Mouse (Mus musculus) right cerebral cortex, adult 18-20 months (tissue): Measurements from ENCODE around the gene Slc10a2.
"Not testable (repeated sequence)": the region's sequence is repeated elsewhere in the genome, so short reads cannot be mapped to it uniquely, and the experiment has no call there.

Source experiments
- DNase-seq: peaks from one replicate; pipeline ENCODE4 v3.0.0; 2022; ENCODE audit warnings: mixed read lengths

The Slc10a2 gene

DNA sequence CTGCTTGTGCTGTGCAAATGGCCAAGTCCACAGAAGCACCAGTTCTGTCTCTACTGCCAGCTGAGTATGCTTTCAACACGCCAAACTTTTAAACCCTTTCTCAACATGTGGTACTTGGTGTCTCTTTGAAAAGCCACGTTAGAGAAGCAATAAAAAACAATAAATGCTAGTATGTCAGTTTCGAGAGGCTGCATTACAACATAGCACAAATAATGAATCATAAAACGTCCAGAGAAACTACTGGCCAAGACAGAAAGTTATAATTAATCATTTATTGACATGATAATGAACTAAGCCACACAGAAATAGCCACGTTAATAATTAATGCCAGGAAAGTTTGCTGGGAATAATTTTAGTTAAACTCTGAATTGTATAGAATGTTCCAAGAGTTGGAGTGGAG, at the start of gene Slc10a2:
Slc10a2 (minus strand) TSS at position 166 of the 400 bp plus-strand sequence.
- no peak for DNase-seq

GRCm38 (mm10) chr8:5129322-5129829, 24.2 kb upstream of the Slc10a2 start:
- no peak for DNase-seq

- DNase-seq: no peak
These were observed 1.7 kb upstream of the Slc10a2 start for GRCm38 (mm10) chr8:5106855-5107254.

- DNase-seq: no peak
These were observed 9.8 kb downstream of the Slc10a2 start for GRCm38 (mm10) chr8:5095392-5095791.

DNA sequence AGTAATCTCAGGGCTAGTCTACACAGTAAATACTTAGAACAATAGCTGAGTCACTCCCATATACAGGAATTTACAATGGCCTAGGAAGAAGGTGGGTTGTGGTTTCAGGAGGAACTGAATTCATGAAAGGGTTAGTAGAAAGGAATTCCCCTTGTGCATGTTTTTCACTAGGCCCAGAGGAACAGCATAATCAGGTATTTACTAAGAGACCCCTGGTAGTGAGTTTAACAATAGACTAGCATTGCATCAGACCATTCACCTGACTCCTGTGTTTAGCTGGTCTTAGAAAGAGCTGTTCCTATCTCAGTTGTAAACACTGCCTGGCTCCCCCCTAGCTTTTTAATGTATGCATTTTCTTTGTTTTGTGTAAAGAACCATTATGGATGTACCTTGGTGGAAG, 11.2 kb downstream of the Slc10a2 start:
- not testable (repeated sequence) for DNase-seq

DNA sequence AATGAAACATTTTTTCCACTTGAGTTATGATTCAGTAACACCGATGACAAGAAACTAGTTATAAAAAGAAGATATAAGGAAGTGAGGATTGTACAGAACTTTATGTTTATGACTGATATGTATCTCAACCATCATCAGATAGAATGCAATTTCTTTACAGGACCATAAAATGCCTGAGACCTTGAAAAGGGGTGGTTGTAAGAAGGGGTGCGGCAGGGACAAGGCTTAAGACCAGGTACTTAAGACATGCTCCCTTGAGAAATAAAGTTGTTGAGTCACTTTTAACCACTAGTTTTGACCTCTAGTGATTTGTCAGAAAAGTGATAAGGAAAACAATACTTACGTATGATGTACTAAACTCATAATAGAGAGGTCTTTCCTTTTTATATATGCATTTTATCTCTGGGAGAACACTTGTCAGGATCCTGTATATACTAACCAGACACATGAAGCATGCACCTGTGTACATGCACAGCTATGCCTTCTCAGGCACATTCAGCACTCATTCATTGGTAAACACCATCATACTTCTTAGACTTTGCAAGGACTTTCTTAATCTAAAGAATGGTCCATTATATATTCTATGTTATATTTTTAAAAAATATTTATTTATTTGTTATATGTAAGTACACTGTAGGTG, 31.4 kb downstream of the Slc10a2 start:
- no peak for DNase-seq

DNA sequence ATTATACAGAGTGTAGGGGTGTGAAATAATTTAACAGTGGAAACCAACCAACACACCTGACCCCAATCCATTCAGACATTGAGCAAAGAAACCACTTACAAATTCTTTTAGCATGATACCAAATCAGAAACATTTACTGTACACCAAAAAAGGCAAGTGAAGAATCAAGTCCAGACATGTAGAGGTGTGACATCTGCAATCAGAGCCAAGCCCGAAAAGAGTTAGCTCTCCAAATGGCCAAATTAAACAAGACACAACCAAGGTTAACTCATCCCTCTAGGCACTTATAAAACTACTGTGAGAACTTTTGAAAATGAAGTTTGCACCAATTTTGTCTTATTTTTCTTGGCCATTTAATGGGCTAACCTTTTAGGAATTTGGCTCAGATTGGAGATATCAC, 46.3 kb downstream of the Slc10a2 start:
- DNase-seq: no peak

GRCm38 (mm10) chr8:5044361-5044900, 60.7 kb downstream of the Slc10a2 start:
- DNase-seq: not testable (repeated sequence)

DNA sequence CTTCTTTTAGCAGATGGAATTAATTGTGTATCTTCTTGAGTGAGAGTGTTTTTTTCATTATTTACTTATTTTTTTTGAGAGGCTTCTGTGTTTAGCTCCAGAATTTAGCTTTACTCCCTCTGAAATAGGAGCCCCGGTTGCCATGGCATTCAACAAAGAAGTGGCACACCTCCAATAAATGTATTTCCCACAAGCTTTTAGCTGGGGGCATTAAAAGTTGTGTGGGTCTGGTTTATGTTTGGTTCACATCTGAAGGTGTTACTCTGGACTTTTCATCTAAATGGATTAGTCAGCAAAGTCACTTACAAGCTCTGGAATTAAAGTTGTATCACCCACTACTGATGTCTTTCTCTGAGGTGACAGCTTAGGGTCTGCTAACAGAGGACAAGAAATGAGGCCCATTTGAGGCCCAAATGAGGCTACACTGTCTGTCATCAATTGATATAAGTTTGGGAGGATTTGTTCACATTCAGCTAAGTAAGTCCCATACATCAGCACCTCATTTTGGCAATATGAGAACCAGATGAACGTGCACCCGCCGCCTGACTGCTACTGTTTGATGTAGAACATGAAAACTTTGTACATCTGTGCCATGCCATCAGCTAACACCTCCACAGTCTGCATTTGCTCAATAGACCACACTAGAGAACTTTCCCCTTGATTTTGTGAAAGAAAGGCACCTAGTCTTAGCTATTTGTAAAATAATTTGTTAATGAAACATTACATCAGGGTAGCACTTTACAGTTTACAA, 66.2 kb downstream of the Slc10a2 start:
- DNase-seq: no peak
